Mouse (Mus musculus) lung, embryonic 16.5 days (tissue): ENCODE measurements around the gene Fpgs. TPM values are rescaled to one million over a fixed set of nuclear protein-coding genes. Genes with fewer than 3 reads are reported as not detected.
A peak's percentile ranks its signal among the peaks of the same experiment; 100 is the strongest.

ENCODE experiments used
- ATAC-seq: fragments of 200-750 bp; cut with Nextera tagmentation; 2 replicates; pipeline ENCODE4 v1.8.0; 2017; ENCODE audit warnings: low read depth, mild to moderate bottlenecking, moderate library complexity
- H3K27ac ChIP-seq: fragments of 300-500 bp; sonication (generic); 2 replicates; pipeline ENCODE4 v1.5.1; 2014; ENCODE audit warnings: mild to moderate bottlenecking, control low read depth, low read length
- H3K27me3 ChIP-seq: fragments of 300-500 bp; sonication (generic); 2 replicates; pipeline ENCODE4 v1.6.1; 2014; ENCODE audit warnings: low read depth, low read length, mixed read lengths; ENCODE audit not compliant: control insufficient read depth, insufficient read depth
- H3K36me3 ChIP-seq: fragments of 300-500 bp; sonication (generic); 2 replicates; pipeline ENCODE4 v1.6.1; 2014; ENCODE audit warnings: low read length; ENCODE audit not compliant: control insufficient read depth, insufficient read depth
- H3K4me1 ChIP-seq: fragments of 300-500 bp; sonication (generic); replicated peaks from 2 replicates; pipeline ENCODE4 v1.6.1; 2014; ENCODE audit warnings: low read length, mixed read lengths; ENCODE audit not compliant: control insufficient read depth, insufficient read depth
- H3K4me2 ChIP-seq: fragments of 300-500 bp; sonication (generic); 2 replicates; pipeline ENCODE4 v1.6.1; 2014; ENCODE audit warnings: low read depth, low read length, control low read depth
- H3K4me3 ChIP-seq: fragments of 300-500 bp; sonication (generic); 2 replicates; pipeline ENCODE4 v1.5.1; 2014; ENCODE audit warnings: mild to moderate bottlenecking, low read length, control low read depth
- H3K9ac ChIP-seq: fragments of 300-500 bp; sonication (generic); 2 replicates; pipeline ENCODE4 v1.6.1; 2014; ENCODE audit warnings: low read length, control low read depth
- H3K9me3 ChIP-seq: fragments of 300-500 bp; sonication (generic); 2 replicates; pipeline ENCODE4 v1.6.1; 2016; ENCODE audit warnings: low read length; ENCODE audit not compliant: control insufficient read depth
- WGBS: fragments of 180-500 bp; shearing (Covaris S2); extraction: QIAGEN DNeasy Blood & Tissue Kit; methylation state at CpG from one replicate; pipeline ENCODE4 v1.1.7; 2014; 5-methylcytosine and 5-hydroxymethylcytosine counted together
- polyA plus RNA-seq: library from polyadenylated mRNA; unstranded; fragments of >200 nt; fragmentation: Nextera tagmentation; extraction: Ambion mirVana; gene quantifications from 2 replicates; pipeline ENCODE4 v1.2.1, GENCODE M21; 2015

Gene Fpgs
- polyA plus RNA-seq, 1 experiment from 2014 or later: 25.5 TPM

GRCm38 (mm10) chr2:32671907-32672595 is 31.9 kb downstream of the Fpgs start:
- Histone ChIP-seq H3K4me3 (no peak overlapping the region), H3K27me3 (no peaks in the 10 kb centered on the region), H3K36me3 (peaks cover 36% of the 10 kb centered on the region), H3K9me3 (no peaks in the 10 kb centered on the region; the same call in 1 of the 2 replicates), H3K4me2 (no peak overlapping the region), H3K4me1 (peaks cover 2% of the 10 kb centered on the region; the same call in 1 of the 2 replicates), H3K27ac (no peak overlapping the region), H3K9ac (no peak overlapping the region)
- ATAC-seq: no peak
- 69% methylated on average over 9 of the region's 9 CpGs for WGBS

- Histone ChIP-seq H3K9ac (no peak overlapping the region), H3K4me2 (no peak overlapping the region), H3K9me3 (no peaks in the 10 kb centered on the region; the same call in 1 of the 2 replicates), H3K4me3 (no peak overlapping the region), H3K27me3 (no peaks in the 10 kb centered on the region), H3K27ac (no peak overlapping the region), H3K36me3 (peaks cover 35% of the 10 kb centered on the region), H3K4me1 (peaks cover 2% of the 10 kb centered on the region; the same call in 1 of the 2 replicates)
- no peak for ATAC-seq
- WGBS: 85% methylated on average over 9 of the region's 9 CpGs
Measured at GRCm38 (mm10) chr2:32671147-32671546, 32.8 kb downstream of the Fpgs start.

DNA sequence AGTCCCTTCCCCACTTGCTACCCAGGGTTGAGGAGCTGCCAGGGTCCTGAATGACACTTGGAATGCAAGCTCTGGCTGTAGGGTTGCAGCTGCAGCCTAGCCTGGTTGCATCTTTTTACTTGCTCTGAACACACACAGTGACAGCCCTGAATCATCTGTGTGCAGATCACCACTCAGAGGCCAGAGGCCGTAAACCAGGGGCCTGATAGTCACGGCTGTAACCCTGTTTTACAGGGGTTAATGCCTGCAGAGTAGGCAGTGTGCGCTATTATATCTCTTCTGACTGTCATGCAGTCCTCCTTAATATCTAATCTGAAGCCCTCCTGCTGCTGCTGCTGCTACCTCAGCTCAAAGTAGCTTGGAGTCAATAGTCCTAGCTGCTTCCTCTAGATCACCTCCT is 34.1 kb downstream of the Fpgs start:
- H3K36me3 ChIP-seq: peaks cover 23% of the 10 kb centered on the region; the same call in 1 of the 2 replicates
- H3K4me2 ChIP-seq: no peak overlapping the region
- H3K4me3 ChIP-seq: no peak overlapping the region
- H3K9me3 ChIP-seq: no peaks in the 10 kb centered on the region
- no peak for ATAC-seq
- H3K4me1 ChIP-seq: peaks cover 2% of the 10 kb centered on the region; the same call in 1 of the 2 replicates
- no peaks in the 10 kb centered on the region for H3K27me3 ChIP-seq
- no peak overlapping the region for H3K9ac ChIP-seq
- 80% methylated on average over 3 of the region's 3 CpGs for WGBS
- H3K27ac ChIP-seq: no peak overlapping the region

- Histone ChIP-seq H3K4me1 (no peaks in the 10 kb centered on the region; the same call in 1 of the 2 replicates), H3K36me3 (peaks cover 15% of the 10 kb centered on the region; the same call in 1 of the 2 replicates), H3K4me2 (no peak overlapping the region), H3K9ac (no peak overlapping the region), H3K9me3 (no peaks in the 10 kb centered on the region), H3K27me3 (no peaks in the 10 kb centered on the region), H3K4me3 (no peak overlapping the region), H3K27ac (no peak overlapping the region)
- ATAC-seq: no peak
- 89% methylated on average over 7 of the region's 7 CpGs for whole genome bisulfite sequencing
Measured at GRCm38 (mm10) chr2:32668176-32668575, 35.8 kb downstream of the Fpgs start.

- no peaks in the 10 kb centered on the region for H3K4me1 ChIP-seq
- WGBS: 39% methylated on average over 11 of the region's 11 CpGs
- H3K27me3 ChIP-seq: no peaks in the 10 kb centered on the region
- no peak overlapping the region for H3K9ac ChIP-seq
- no peak overlapping the region for H3K4me3 ChIP-seq
- H3K36me3 ChIP-seq: peaks cover 12% of the 10 kb centered on the region; the same call in 1 of the 2 replicates
- H3K9me3 ChIP-seq: no peaks in the 10 kb centered on the region
- H3K27ac ChIP-seq: no peak overlapping the region
- no peak overlapping the region for H3K4me2 ChIP-seq
- no peak for ATAC-seq
Measured at GRCm38 (mm10) chr2:32667775-32668174, 36.2 kb downstream of the Fpgs start.

- no peak for ATAC-seq
- Histone ChIP-seq H3K4me1 (peaks cover 9% of the 10 kb centered on the region), H3K4me2 (no peak overlapping the region), H3K27me3 (no peaks in the 10 kb centered on the region), H3K27ac (no peak overlapping the region), H3K4me3 (no peak overlapping the region), H3K36me3 (peaks cover 8% of the 10 kb centered on the region; the same call in 1 of the 2 replicates), H3K9ac (no peak overlapping the region), H3K9me3 (no peaks in the 10 kb centered on the region)
- WGBS: 76% methylated on average over 6 of the region's 6 CpGs
Measured at GRCm38 (mm10) chr2:32665853-32666252, 38.1 kb downstream of the Fpgs start.

GRCm38 (mm10) chr2:32665345-32665744 is 38.6 kb downstream of the Fpgs start:
- ATAC-seq: no peak
- Histone ChIP-seq H3K4me2 (no peak overlapping the region), H3K4me1 (peaks cover 9% of the 10 kb centered on the region), H3K9ac (no peak overlapping the region), H3K9me3 (no peaks in the 10 kb centered on the region), H3K36me3 (peaks cover 6% of the 10 kb centered on the region; the same call in 1 of the 2 replicates), H3K27ac (no peak overlapping the region), H3K27me3 (no peaks in the 10 kb centered on the region), H3K4me3 (no peak overlapping the region)
- 69% methylated on average over 8 of the region's 8 CpGs for WGBS

DNA sequence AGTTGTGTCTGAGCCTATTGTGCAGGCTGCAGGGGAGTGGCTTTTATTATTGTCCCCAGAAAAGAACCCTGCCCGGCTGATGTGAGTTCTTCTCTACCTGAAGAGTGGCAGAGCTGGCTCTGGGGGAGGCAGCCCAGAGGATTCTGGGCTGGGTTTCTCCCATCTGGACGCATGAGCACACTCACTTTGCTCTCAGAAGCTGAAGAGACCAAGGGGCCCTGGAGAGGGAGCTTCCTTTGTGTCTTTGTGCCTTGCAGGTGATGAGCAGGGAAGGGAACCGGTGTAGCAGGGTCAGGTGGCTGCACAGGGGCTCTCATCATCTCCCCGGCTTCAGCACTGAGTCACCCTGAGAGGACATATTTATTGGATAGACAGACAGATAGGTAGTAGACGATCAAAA is 41.7 kb downstream of the Fpgs start:
- H3K9ac ChIP-seq: 0 out of 2 replicates have a peak overlapping the region, but pooled peaks have one; percentile 19
- no peak overlapping the region for H3K4me3 ChIP-seq
- WGBS: 42% methylated on average over 5 of the region's 5 CpGs
- no peaks in the 10 kb centered on the region; the same call in 1 of the 2 replicates for H3K36me3 ChIP-seq
- H3K4me2 ChIP-seq: no peak overlapping the region
- H3K27me3 ChIP-seq: no peaks in the 10 kb centered on the region
- H3K9me3 ChIP-seq: no peaks in the 10 kb centered on the region
- peak overlapping the region; percentile 35; the same call in 1 of the 2 replicates for H3K27ac ChIP-seq
- no peak for ATAC-seq
- H3K4me1 ChIP-seq: peaks cover 9% of the 10 kb centered on the region

DNA sequence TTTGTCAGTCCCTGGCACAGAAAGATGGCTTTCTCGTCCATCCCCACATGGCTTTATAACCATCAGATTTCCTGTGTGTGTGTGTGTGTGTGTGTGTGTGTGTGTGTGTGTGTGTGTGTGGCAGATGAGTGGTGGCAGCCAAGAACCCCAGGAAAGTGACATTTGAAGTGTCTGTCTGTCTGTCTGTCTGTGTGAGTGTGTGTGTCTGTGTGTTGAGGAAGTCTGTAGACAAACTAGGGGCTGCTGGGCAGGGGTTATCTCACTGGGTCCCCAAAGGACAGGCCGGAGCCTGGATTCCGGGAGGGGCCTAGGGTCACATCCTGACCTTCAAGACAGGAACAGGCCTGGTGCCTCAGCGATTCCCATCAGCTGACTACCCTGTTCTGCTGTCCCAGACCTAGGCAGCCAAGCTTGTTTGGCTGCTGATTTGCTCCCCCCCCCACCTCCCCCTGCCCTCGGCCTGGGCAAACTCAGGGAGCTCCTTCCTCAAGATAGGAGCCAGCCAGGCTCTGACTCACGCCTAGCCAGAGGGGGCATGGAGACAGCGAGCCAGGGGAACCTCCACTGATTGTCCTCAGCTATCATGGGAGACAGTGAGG is 42.3 kb downstream of the Fpgs start:
- Histone ChIP-seq H3K4me2 (no peak overlapping the region), H3K4me1 (peaks cover 9% of the 10 kb centered on the region), H3K9me3 (no peaks in the 10 kb centered on the region), H3K36me3 (no peaks in the 10 kb centered on the region; the same call in 1 of the 2 replicates), H3K27ac (peak overlapping the region; percentile 35; the same call in 1 of the 2 replicates), H3K27me3 (no peaks in the 10 kb centered on the region), H3K9ac (peak overlapping the region; percentile 13; the same call in 1 of the 2 replicates), H3K4me3 (no peak overlapping the region)
- peak; percentile 78 for ATAC-seq
- WGBS: 13% methylated on average over 7 of the region's 7 CpGs
